Mouse (Mus musculus): Measurements from ENCODE around the gene Fam83g. TPM values are rescaled to one million over a fixed set of nuclear protein-coding genes. Genes with fewer than 3 reads are reported as not detected.

Fam83g gene
- total RNA-seq, 2 experiments from 2014 or later = not detected

GRCm38 (mm10) chr11:61706232-61706631 lies 22.3 kb downstream of the Fam83g start:
- no peak for ATAC-seq (ENCODE audit: poor library complexity, severe bottlenecking)

- ATAC-seq (ENCODE audit: poor library complexity, severe bottlenecking) = no peak
Observed at GRCm38 (mm10) chr11:61708928-61709327, 25.0 kb downstream of the Fam83g start.

DNA sequence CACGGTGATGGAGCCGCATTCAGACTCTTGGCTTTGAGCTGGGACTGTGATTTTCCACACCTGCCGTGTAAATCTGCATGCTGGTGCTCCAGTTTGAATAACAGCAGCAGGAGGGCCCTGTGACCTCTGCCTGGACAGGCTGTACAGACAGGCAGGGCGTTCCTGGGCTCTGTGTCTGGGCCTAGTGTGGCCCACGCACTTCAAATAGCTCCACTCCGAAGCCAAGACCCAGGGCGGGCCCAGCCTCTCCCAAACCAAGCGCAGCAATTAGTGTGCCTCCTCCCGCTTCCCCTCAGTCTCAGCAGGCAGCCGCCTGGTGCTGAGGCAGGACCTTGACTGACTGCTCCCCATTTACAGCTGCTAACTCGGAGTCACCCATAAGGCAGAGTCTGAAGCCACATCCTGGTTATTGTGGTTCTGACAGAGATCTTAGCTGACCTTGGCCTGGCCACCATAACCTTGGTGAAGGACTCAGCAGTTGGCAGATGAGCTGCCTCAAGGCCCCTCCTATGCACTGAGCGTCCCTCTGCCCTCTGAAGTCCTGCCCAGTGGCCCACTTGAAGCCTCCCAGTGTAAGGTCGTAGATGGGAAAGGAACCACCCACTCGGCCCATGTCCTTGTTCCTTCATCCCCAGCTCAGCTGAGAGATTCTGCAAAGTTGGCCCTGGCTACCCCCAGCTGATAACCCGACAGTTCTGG lies 29.4 kb downstream of the Fam83g start:
- no peak for ATAC-seq (ENCODE audit: poor library complexity, severe bottlenecking)

- peak; percentile 80 for ATAC-seq (ENCODE audit: poor library complexity, severe bottlenecking)
Observed at GRCm38 (mm10) chr11:61714346-61715117, 30.6 kb downstream of the Fam83g start.

DNA sequence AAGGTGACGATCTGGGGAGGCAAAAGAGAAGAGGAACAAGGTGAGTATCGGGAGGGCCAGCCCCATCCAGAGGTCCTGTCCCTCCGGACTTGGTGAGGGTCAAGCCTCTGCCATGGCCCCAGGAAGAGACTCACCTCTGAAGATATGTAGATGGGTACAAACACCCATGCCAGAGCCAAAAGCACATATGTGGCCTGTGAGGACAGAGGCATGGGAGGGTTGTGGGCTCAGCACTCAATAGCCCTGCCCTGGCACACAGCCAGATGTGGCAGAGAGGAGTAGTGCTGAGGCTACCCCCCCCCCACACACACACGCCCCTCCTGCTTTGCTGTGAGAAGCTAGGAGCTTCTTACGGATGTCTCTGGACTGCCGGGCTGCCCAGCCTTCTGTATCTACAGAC lies 31.2 kb downstream of the Fam83g start:
- ATAC-seq (ENCODE audit: poor library complexity, severe bottlenecking) = no peak

GRCm38 (mm10) chr11:61717990-61718389 lies 34.1 kb downstream of the Fam83g start:
- ATAC-seq (ENCODE audit: poor library complexity, severe bottlenecking) = no peak

DNA sequence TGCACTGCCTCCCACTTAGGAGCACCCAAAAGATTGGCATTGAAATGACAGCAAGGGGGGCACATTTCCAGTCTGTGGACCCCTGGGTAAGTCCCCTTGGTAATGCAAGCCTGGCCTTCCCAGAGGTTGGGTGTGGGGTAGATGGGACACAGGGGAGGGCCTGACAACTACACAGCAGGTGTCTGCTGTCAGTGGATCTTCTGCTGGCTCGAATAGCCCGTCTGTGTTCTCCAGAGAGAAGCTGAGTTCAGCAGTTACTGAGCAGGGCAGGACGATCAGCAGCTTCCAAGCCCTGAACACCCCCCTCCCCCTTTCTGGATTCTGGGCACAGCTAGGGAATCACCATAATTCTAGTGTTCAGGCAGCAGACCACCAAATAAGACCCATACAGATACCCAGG lies 35.5 kb downstream of the Fam83g start:
- no peak for ATAC-seq (ENCODE audit: poor library complexity, severe bottlenecking)

DNA sequence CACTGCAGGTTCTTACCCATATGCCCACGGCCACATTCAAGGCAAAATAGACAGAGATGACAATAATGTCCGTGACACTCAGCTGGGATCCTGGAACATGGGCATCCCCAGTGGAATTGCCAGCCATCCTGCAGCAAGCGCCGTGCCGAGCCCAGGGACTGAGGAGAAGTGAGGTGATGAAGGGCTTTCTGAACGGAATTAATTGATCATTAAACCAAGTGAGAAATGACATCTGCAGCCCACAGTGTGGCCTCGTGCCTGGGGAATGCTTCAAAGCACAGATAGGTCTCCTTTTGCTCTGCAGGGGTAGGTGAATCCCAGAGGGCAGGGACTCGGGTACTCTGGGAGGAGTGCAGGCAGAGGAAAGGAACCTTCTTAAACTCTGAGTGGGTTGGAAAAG lies 35.9 kb downstream of the Fam83g start:
- ATAC-seq (ENCODE audit: poor library complexity, severe bottlenecking) = no peak

DNA sequence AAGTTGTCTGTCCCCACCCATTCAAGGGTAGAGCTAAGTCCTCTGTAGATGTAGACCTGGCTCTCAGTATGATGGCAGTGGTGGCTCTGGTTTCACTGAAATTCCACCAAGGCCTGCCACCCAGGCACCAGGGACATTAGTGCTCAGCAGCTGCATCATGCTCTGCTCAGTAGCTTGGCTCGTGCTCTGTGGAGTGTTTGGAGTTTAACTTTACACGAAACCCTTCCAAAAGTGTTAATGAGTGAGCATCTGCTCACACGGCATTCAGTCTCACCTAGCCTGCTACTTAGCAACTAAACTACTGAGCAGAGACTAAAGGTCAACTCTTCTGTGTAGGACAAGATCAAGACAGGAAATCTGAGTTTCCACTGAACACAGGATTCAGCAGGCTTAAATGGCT lies 36.7 kb downstream of the Fam83g start, which contains the start of gene Slc5a10:
Slc5a10 (minus strand) TSS at position 191 of the 400 bp plus-strand sequence.
- no peak for ATAC-seq (ENCODE audit: poor library complexity, severe bottlenecking)

GRCm38 (mm10) chr11:61722077-61722476 lies 38.2 kb downstream of the Fam83g start:
- ATAC-seq (ENCODE audit: poor library complexity, severe bottlenecking) = no peak

DNA sequence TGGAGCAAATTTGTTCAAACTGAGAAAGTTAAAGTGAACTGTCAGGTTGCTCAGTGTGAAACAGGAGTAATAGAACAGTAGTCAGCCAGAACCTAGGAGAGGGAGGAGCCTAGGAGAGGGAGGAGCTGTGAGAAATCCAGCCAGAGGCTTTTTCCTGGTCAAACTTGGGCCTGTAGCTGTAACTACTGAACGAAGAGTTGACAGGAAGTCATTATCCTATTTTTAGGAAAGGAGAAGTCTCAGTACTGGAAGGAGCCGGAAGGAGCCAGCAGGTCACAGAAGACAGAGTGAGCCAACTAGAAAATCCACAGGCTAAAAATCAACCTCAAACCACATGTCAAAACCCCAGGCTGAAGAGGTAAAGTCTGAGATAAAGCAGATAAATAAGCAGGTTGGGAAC lies 44.1 kb downstream of the Fam83g start:
- no peak for ATAC-seq (ENCODE audit: poor library complexity, severe bottlenecking)

- ATAC-seq (ENCODE audit: poor library complexity, severe bottlenecking) = no peak
Observed at GRCm38 (mm10) chr11:61732672-61733071, 48.8 kb downstream of the Fam83g start.

DNA sequence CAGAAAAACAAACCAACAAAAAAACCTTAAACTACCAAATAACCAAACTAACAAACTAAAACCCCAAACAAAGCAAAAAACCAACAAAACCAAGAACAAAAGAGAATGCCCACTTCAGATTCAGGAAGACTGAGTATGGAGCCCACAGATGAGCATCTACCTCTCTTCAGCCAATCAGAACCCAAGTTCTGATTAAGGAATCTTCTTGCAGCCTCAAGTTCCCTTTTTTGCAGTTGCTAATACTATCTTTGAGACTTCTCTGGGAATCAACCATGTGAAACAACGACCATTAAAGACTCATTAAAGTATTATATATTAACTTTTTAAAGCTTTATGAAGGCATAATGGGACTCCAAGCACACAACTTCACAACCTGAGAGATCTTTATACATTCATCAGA lies 53.4 kb downstream of the Fam83g start:
- no peak for ATAC-seq (ENCODE audit: poor library complexity, severe bottlenecking)

DNA sequence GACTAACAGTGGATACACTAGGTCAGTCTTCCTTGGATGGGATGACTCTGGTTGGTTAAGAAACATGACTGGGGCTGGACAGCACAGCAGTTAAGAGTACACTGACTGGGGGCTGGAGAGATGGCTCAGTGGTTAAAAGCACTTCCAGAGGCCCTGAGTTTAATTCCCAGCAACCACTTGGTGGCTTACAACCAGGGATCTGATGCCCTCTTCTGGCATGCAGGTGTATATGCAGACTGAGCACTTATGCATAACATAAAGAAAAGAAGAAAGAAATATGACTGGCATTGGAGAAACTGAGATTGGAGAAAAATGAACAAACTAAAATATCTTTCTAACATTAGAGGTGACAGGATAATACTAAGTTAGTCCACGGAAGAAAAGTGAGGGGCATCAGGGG lies 56.6 kb downstream of the Fam83g start:
- no peak for ATAC-seq (ENCODE audit: poor library complexity, severe bottlenecking)

DNA sequence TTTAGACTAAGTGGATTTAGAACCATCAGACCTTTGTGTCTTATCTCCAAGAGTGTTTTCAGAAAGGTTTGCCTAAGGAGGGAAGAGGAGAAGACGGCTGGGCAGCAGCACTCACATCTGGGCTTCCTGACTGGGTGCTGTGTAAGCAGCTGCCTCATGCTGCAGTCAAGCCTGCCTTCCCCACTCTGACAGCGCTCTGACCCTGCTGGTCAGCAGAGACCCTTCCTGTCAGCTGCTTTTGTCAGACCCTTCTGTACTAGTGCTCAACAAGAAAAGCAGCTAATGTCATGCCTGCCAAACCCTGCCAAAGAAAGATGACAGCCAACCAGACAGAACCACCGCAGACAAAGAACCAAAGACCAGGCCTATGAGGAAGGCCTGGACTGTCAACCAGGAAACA lies 59.9 kb downstream of the Fam83g start:
- ATAC-seq (ENCODE audit: poor library complexity, severe bottlenecking) = no peak

- ATAC-seq (ENCODE audit: poor library complexity, severe bottlenecking) = no peak
Observed at GRCm38 (mm10) chr11:61744460-61744859, 60.6 kb downstream of the Fam83g start.

DNA sequence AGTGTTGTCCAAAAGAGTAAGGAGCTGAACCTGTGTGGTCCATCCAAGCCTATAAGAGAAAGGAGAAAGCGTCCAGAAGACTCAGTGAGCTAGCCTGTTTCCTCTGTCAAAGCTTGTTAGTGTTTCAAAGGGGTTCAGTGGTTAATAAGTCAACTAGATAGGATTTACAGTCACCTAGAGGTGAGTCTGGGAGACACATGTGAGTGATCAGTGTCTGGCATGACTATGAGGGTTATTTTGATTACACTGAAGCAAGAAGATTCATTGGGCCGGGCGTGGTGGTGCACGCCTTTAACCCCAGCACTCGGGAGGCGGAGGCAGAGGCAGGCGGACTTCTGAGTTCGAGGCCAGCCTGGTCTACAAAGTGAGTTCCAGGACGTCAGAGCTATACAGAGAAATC lies 61.9 kb downstream of the Fam83g start:
- no peak for ATAC-seq (ENCODE audit: poor library complexity, severe bottlenecking)

- no peak for ATAC-seq (ENCODE audit: poor library complexity, severe bottlenecking)
Observed at GRCm38 (mm10) chr11:61747161-61747560, 63.3 kb downstream of the Fam83g start.

DNA sequence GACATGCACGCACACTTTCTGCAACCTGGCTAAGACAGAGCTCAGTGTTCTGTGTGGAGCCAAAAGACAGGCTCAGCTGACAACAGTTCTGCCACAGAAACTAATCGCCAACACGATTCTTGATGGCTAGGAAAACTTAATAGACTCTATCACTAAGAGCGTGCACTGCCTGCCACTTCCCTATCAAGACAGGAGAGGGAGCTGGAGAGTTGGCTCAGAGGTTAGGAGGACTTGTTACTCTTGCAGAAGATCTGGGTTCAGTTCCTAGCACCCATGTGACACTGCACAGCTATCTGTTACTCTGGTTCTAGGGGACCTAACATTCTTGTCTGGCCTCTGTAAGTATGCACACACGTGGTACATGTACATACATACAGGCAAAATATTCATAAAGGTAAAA lies 67.7 kb downstream of the Fam83g start:
- no peak for ATAC-seq (ENCODE audit: poor library complexity, severe bottlenecking)

- ATAC-seq (ENCODE audit: poor library complexity, severe bottlenecking) = no peak
Observed at GRCm38 (mm10) chr11:61757151-61757550, 73.3 kb downstream of the Fam83g start.
